Mouse (Mus musculus) spleen, adult 2 months (tissue): Measurements from ENCODE around the gene Spred2. TPM values are rescaled to one million over a fixed set of nuclear protein-coding genes. Genes with fewer than 3 reads are reported as not detected.

Experiments
- DNase-seq, 2 experiments: peaks; one replicate each; pipeline versions ENCODE4 v3.0.0 to v3.0.0-alpha.2; 2012 to 2021; ENCODE audit warnings: low spot score in 2 of 2, low read depth in 1 of 2
- H3K27ac ChIP-seq: fragments of 200-500 bp; 2 replicates; pipeline ENCODE4 v1.5.1; 2012; ENCODE audit warnings: low read length, inconsistent platforms; ENCODE audit not compliant: insufficient read depth
- H3K27me3 ChIP-seq: fragments of 200-500 bp; 2 replicates; pipeline ENCODE4 v1.6.1; 2012; ENCODE audit warnings: mild to moderate bottlenecking, moderate library complexity, low read length, inconsistent platforms; ENCODE audit not compliant: control insufficient read depth, insufficient read depth
- H3K36me3 ChIP-seq: fragments of 200-500 bp; 2 replicates; pipeline ENCODE4 v1.6.1; 2012; ENCODE audit warnings: mild to moderate bottlenecking, low read length, inconsistent platforms; ENCODE audit not compliant: control insufficient read depth, insufficient read depth
- H3K4me1 ChIP-seq: fragments of 200-500 bp; 2 replicates; pipeline ENCODE4 v1.6.1; 2011; ENCODE audit warnings: inconsistent platforms; ENCODE audit not compliant: control insufficient read depth, insufficient read depth, insufficient read length
- H3K4me3 ChIP-seq: fragments of 200-500 bp; 2 replicates; pipeline ENCODE4 v1.5.1; 2011; ENCODE audit warnings: mild to moderate bottlenecking, inconsistent platforms; ENCODE audit not compliant: insufficient read depth, insufficient read length; ENCODE audit errors: extremely low read depth
- CTCF ChIP-seq: fragments of 200-500 bp; IDR thresholded peaks from 2 replicates; pipeline ENCODE4 v1.5.1; 2011; ENCODE audit warnings: mild to moderate bottlenecking, inconsistent platforms; ENCODE audit not compliant: insufficient read depth, insufficient read length, insufficient replicate concordance; ENCODE audit errors: extremely low read depth
- POLR2A ChIP-seq: fragments of 200-500 bp; IDR thresholded peaks from 2 replicates; pipeline ENCODE4 v1.6.1; 2011; ENCODE audit warnings: low read depth, low read length, inconsistent platforms
- WGBS: fragments of 180-500 bp; shearing (Covaris S2); methylation state at CpG from one replicate; pipeline ENCODE4 v1.1.7; 2018; 5-methylcytosine and 5-hydroxymethylcytosine counted together
- polyA plus RNA-seq: library from polyadenylated mRNA; depleted of rRNA; stranded (reverse); fragments of >200 nt; gene quantifications from 2 replicates; pipeline ENCODE4 v1.2.3, GENCODE M21; 2012

Gene Spred2
- polyA plus RNA-seq, 1 experiment: 5.7 TPM

DNA sequence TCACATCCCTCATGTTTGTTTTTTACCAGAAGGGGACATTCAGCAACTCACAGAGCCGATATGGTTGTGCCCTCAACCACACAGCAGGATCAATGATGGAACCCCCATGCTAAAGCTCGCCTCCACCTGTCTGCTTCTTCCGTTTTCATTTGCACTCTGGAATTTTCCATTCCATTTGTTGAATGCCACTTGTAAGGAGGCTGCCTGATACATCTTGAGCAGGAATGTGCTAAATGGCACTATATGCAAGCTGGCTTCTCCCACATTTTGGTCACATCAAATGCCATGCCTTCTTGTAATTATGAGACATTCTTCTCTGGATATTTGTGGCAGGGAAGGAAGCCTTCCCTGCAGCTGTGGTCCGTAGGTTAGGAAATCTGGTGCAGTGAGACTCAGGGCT, 117.9 kb downstream of the Spred2 start:
- TF ChIP-seq CTCF (no peak), POLR2A (no peak)
- peaks cover 21% of the 10 kb centered on the region; the same call in 1 of the 2 replicates for H3K4me1 ChIP-seq
- H3K4me3 ChIP-seq: no peak overlapping the region
- no peak overlapping the region for H3K27ac ChIP-seq
- DNase-seq: no peak
- H3K36me3 ChIP-seq: no peaks in the 10 kb centered on the region
- 90% methylated on average over 4 of the region's 4 CpGs for WGBS
- no peaks in the 10 kb centered on the region for H3K27me3 ChIP-seq

DNA sequence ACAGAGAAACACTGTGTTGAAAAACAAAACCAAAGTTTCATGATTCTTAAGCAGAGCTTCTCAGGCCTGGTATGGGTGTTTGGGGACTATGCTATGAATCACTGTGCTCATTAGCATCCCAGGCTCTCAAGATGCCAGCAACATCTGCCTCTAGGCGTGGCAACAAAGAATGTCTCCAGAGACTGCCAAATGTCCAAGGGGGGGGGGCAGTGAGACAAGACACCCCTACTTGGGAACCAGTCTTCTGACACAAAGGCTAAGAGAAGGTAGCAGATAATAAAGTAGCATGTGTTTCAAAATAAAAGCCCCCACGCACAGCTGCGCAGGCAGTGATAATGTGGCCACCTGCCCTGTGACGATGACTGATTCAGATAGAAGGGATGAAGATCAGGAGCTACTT, 119.1 kb downstream of the Spred2 start:
- Histone ChIP-seq H3K4me1 (peaks cover 21% of the 10 kb centered on the region; the same call in 1 of the 2 replicates), H3K36me3 (no peaks in the 10 kb centered on the region), H3K27ac (no peak overlapping the region), H3K4me3 (no peak overlapping the region), H3K27me3 (no peaks in the 10 kb centered on the region)
- DNase-seq: no peak
- 46% methylated on average over 4 of the region's 4 CpGs for WGBS
- no peak for TF ChIP-seq POLR2A
- no peak for TF ChIP-seq CTCF

DNA sequence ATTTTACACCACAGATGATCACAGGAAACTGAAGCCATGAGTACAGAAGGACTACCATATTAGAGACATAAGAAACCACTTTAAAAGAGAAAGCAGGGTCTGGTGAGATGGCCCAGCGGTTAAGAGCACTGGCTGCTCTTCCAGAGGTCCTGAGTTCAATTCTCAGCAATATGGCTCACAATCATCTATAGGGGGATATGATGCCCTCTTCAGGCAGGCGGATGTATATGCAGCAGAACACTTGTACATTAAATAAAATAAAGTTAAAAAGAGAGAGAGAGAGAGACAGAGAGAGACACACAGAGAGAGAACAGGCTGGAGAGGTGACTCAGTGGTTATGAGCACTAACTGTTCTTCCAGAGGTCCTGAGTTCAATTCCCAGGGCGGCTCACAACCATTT, 121.4 kb downstream of the Spred2 start:
- no peak for DNase-seq
- 80% methylated on average over 3 of the region's 3 CpGs for WGBS
- no peak for TF ChIP-seq POLR2A
- TF ChIP-seq CTCF: no peak
- Histone ChIP-seq H3K27ac (no peak overlapping the region), H3K4me3 (no peak overlapping the region), H3K4me1 (peaks cover 21% of the 10 kb centered on the region; the same call in 1 of the 2 replicates), H3K36me3 (no peaks in the 10 kb centered on the region), H3K27me3 (no peaks in the 10 kb centered on the region)

DNA sequence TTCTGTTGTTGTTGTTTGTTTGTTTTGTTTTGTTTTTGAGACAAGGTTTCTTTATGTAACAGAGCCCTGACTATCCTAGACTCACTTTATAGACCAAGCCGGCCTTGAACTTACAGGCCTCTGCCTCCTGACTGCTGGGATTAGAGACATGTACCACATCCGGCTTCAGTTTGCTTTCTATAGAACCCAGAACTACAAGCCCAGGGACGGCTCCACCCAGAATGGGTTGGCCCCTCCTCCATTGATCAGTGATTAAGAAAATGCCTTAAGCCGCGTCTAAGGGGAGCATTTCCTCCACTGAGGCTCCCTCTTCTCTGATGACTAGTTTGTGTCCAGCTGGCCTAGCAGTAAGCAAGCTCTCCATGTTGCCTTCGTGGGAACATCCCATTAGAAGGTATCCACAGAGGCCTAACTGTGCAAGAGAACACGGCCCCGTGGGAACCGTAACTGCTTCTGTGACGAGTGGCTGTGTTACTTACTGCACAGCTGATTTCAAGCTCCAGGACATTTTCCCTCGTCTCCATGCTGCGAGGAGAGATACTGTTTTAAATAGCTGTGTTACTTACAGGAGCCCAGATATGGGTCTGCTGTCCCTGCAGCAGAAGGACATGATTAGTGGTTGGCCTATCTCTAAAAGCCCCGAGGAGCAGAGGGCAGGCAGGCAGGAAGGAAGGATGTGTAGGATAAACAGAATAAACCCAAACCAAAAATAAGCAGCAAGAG, 128.8 kb downstream of the Spred2 start:
- no peak overlapping the region for H3K4me3 ChIP-seq
- no peak overlapping the region for H3K27ac ChIP-seq
- TF ChIP-seq CTCF (no peak), POLR2A (no peak)
- no peaks in the 10 kb centered on the region for H3K4me1 ChIP-seq
- 77% methylated on average over 13 of the region's 13 CpGs for WGBS
- no peaks in the 10 kb centered on the region for H3K27me3 ChIP-seq
- no peaks in the 10 kb centered on the region for H3K36me3 ChIP-seq
- DNase-seq: no peak

DNA sequence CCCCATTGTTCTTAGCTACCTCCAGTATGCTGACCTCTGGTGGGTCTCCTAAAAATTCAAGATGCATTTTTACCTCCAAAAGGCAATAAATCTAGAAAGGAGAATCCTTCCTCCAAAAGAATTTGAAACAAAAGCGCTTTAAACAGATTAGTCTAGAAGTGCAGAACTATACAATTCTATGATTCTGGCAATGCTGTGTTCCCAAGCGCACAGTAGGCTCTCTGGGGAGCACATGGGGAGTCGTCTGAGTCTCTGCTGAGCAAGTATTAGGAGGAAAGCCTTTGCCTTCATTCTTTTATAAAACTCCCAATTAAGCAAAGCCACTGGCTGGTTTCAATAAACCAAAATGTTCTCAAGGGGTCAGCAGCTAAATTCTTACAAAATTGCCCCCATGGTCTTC, 129.8 kb downstream of the Spred2 start:
- Histone ChIP-seq H3K4me1 (no peaks in the 10 kb centered on the region), H3K27me3 (no peaks in the 10 kb centered on the region), H3K4me3 (no peak overlapping the region), H3K36me3 (peaks cover 2% of the 10 kb centered on the region; the same call in 1 of the 2 replicates), H3K27ac (no peak overlapping the region)
- TF ChIP-seq CTCF: no peak
- TF ChIP-seq POLR2A: no peak
- 97% methylated on average over 3 of the region's 3 CpGs for WGBS
- no peak for DNase-seq

DNA sequence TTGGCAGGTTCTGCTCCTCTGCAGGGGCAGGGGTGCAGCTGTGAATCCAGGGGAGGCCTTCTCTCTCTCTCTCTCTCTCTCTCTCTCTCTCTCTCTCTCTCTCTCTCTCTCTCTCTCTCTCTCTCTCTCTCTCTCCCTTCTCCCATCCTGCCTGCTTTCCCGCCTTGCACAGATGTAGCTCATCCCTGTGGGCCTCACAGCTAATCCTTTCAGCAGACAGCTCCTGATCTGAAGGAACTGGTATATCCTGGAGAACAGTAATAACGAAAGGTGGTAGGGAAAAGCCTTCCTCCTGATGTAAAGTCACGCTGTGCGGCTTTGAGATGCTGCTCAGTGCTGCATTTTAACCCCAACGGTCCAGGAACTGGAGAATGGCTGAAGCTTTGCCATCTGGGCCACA, 130.4 kb downstream of the Spred2 start:
- Histone ChIP-seq H3K4me3 (no peak overlapping the region), H3K27me3 (no peaks in the 10 kb centered on the region), H3K27ac (no peak overlapping the region), H3K4me1 (no peaks in the 10 kb centered on the region), H3K36me3 (peaks cover 3% of the 10 kb centered on the region; the same call in 1 of the 2 replicates)
- 85% methylated on average over 5 of the region's 5 CpGs for WGBS
- TF ChIP-seq POLR2A: no peak
- no peak for TF ChIP-seq CTCF
- no peak for DNase-seq

DNA sequence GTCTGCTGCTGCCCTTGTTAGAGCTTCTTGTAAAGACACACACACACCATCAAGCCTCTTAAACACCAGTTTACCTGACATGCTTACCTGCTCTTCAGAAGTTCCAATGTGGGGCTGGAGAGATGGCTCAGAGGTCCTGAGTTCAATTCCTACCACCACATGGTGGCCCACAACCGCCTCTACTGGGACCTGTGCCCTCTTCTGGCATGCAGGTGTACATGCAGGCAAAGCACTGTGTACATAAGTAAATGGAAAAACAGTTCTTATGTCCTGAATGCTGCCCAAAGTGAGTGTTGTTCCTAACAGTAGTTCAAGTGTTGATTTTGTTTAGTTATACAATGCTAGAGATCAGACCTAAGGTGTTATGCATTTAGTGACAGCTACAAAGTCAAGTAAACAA, 132.0 kb downstream of the Spred2 start:
- TF ChIP-seq POLR2A (no peak), CTCF (no peak)
- Histone ChIP-seq H3K27me3 (no peaks in the 10 kb centered on the region), H3K4me1 (no peaks in the 10 kb centered on the region), H3K4me3 (no peak overlapping the region), H3K27ac (no peak overlapping the region), H3K36me3 (peaks cover 5% of the 10 kb centered on the region)
- no peak for DNase-seq
- WGBS: 83% methylated on average over 1 of the region's 1 CpGs
